Mouse (Mus musculus) bone marrow, adult 2 months (tissue): Measurements from ENCODE around the gene Pgm1.

ENCODE experiments used
- CTCF ChIP-seq: fragments of 200-500 bp; IDR thresholded peaks from 2 replicates; pipeline ENCODE4 v1.5.1; 2011; ENCODE audit warnings: low read length, control low read depth; ENCODE audit not compliant: control insufficient read depth, insufficient read depth
- POLR2A ChIP-seq: fragments of 200-500 bp; IDR thresholded peaks from 2 replicates; pipeline ENCODE4 v1.6.1; 2011; ENCODE audit warnings: low read depth, mild to moderate bottlenecking, control low read depth, low read length, borderline replicate concordance; ENCODE audit not compliant: control insufficient read depth

GRCm38 (mm10) chr4:100001806-100002205 lies 72.6 kb downstream of the Pgm1 start:
- no peak for TF ChIP-seq POLR2A
- TF ChIP-seq CTCF: no peak
